Mouse (Mus musculus) liver, embryonic 14.5 days (tissue): ENCODE data around the gene Tmtc1. TPM values are rescaled to one million over a fixed set of nuclear protein-coding genes. Genes with fewer than 3 reads are reported as not detected.
A peak's percentile ranks its signal among the peaks of the same experiment; 100 is the strongest.

Experiments
- ATAC-seq: fragments of 200-750 bp; cut with Nextera tagmentation; 2 replicates; pipeline ENCODE4 v1.8.0; 2017; ENCODE audit warnings: moderate number of reproducible peaks, mild to moderate bottlenecking, moderate library complexity; ENCODE audit not compliant: insufficient read depth
- DNase-seq, 3 experiments: peaks; one replicate each; pipeline ENCODE4 v3.0.0-alpha.2; 2012 to 2013; ENCODE audit warnings: low read depth in 3 of 3, low spot score in 3 of 3
- H3K27ac ChIP-seq: fragments of 300-500 bp; sonication (generic); 2 replicates; pipeline ENCODE4 v1.5.1; 2014; ENCODE audit warnings: moderate library complexity, mild to moderate bottlenecking, control low read depth, inconsistent platforms
- H3K27me3 ChIP-seq: fragments of 300-500 bp; sonication (generic); 2 replicates; pipeline ENCODE4 v1.6.1; 2014; ENCODE audit warnings: mild to moderate bottlenecking, low read length, moderate library complexity; ENCODE audit not compliant: control insufficient read depth, insufficient read depth
- H3K36me3 ChIP-seq: fragments of 300-500 bp; sonication (generic); replicated peaks from 2 replicates; pipeline ENCODE4 v1.6.1; 2014; ENCODE audit warnings: low read depth; ENCODE audit not compliant: control insufficient read depth, insufficient read depth
- H3K4me1 ChIP-seq, 2 experiments: fragments of 200-500 bp in 1 of 2; fragments of 300-500 bp in 1 of 2; sonication (generic) in 1 of 2; replicated peaks; 2 replicates each; pipeline ENCODE4 v1.6.1; 2012 to 2014; ENCODE audit warnings: antibody characterized with exemption in 1 of 2, inconsistent platforms in 1 of 2, low read length in 1 of 2; ENCODE audit not compliant: control insufficient read depth in 2 of 2, insufficient read depth in 2 of 2
- H3K4me2 ChIP-seq: fragments of 300-500 bp; sonication (generic); 2 replicates; pipeline ENCODE4 v1.6.1; 2014; ENCODE audit warnings: low read depth, mild to moderate bottlenecking, control low read depth, moderate library complexity
- H3K4me3 ChIP-seq, 2 experiments: fragments of 200-500 bp in 1 of 2; fragments of 300-500 bp in 1 of 2; sonication (generic) in 1 of 2; 2 replicates each; pipeline ENCODE4 v1.5.1; 2012 to 2014; ENCODE audit warnings: low read depth in 2 of 2, low read length in 2 of 2, mild to moderate bottlenecking in 2 of 2, control low read depth in 1 of 2, inconsistent platforms in 1 of 2, moderate library complexity in 1 of 2; ENCODE audit not compliant: insufficient read depth in 1 of 2
- H3K9ac ChIP-seq: fragments of 300-500 bp; sonication (generic); replicated peaks from 2 replicates; pipeline ENCODE4 v1.6.1; 2014; ENCODE audit warnings: mild to moderate bottlenecking, control low read depth, moderate library complexity
- H3K9me3 ChIP-seq: fragments of 300-500 bp; sonication (generic); 2 replicates; pipeline ENCODE4 v1.6.1; 2016; ENCODE audit warnings: low read length, mixed read lengths; ENCODE audit not compliant: control insufficient read depth
- CTCF ChIP-seq: IDR thresholded peaks from 2 replicates; pipeline ENCODE4 v1.5.1; 2016; ENCODE audit warnings: antibody characterized with exemption, low read depth, control low read depth
- EP300 ChIP-seq: IDR thresholded peaks from 2 replicates; pipeline ENCODE4 v1.6.1; 2016; ENCODE audit warnings: antibody characterized with exemption, low read depth
- WGBS: fragments of 180-500 bp; shearing (Covaris S2); extraction: QIAGEN DNeasy Blood & Tissue Kit; methylation state at CpG from one replicate; pipeline ENCODE4 v1.1.7; 2014; ENCODE audit not compliant: insufficient replicate concordance; 5-methylcytosine and 5-hydroxymethylcytosine counted together
- polyA plus RNA-seq, 2 experiments: library from polyadenylated mRNA; depleted of rRNA in 1 of 2; stranded (reverse) in 1 of 2; unstranded in 1 of 2; fragments of >200 nt; fragmentation: Nextera tagmentation in 1 of 2; extraction: Ambion mirVana in 1 of 2; gene quantifications; 2 replicates each; pipeline versions ENCODE4 v1.2.1 to v1.2.3; 2012 to 2014

The Tmtc1 gene
- polyA plus RNA-seq, 2 experiments, result 0.04 to 0.09 TPM

DNA sequence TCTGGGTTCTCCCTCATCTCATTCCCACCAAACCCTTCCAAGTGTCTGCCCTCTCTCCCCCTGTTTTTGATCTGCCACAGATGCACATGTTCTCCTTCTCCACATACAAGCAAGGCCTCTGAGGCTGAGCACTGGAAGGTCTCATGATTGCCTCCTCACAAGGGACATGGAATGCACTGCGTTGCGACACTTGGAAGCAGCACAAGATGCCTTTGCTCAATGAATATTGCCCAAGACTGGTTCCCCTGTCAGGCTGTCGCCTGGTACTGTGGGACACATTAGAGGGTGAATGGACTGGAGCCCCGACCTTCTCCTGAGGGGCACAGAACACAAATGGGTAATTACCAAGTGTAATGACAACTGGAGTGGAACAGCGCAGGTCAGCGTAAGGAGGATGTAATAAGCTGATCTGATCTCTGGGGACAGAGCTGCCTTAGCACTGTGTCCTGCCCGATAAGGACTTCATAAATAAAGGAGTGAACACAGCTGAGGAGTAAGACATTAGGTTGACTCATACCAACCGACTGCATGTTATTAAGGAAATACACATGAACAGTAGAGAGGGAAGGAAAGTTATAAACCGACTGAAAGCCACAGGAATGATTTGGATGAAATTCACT, 62.9 kb downstream of the Tmtc1 start:
- DNase-seq (no peak), ATAC-seq (no peak)
- Histone ChIP-seq H3K27ac (no peak overlapping the region), H3K9me3 (no peaks in the 10 kb centered on the region), H3K27me3 (no peaks in the 10 kb centered on the region), H3K36me3 (no peaks in the 10 kb centered on the region), H3K4me3 (no peak overlapping the region), H3K4me2 (no peak overlapping the region), H3K9ac (no peak overlapping the region), H3K4me1 (no peaks in the 10 kb centered on the region)
- 62% methylated on average over 9 of the region's 9 CpGs for WGBS
- no peak for TF ChIP-seq CTCF
- no peak for TF ChIP-seq EP300

DNA sequence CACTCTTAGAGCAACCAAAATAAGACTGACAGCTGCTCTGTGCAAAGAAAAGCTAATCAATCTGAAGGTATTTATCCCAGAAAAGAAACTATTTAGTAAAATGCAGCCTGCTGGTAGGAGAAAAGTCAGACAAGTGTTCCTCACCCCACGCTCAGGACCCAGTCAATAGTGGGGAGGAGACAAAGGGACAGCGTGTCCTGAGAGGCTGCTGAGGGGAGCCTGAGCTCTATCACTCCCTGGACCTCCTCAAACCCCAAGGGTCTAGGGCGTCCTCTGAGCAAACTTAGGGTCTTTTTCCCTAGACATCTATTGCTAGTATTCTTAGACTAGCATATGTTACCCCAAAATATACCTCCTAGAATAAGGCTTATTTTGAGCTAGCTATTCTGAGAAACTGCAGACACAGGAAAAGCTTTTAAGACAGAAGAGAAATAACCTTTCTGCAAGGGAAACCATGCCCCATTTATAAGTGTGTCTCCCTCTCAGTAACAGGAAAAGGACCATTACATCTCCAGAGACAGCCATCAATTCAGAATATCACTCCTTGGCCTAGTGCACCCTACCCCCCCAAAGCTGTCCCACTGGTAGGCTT, 68.5 kb downstream of the Tmtc1 start:
- no peak overlapping the region for H3K4me3 ChIP-seq
- DNase-seq, result no peak
- no peak overlapping the region for H3K9ac ChIP-seq
- 35% methylated on average over 3 of the region's 3 CpGs for WGBS
- no peak for TF ChIP-seq EP300
- TF ChIP-seq CTCF, result no peak
- H3K9me3 ChIP-seq, result no peaks in the 10 kb centered on the region
- H3K27ac ChIP-seq, result no peak overlapping the region
- no peaks in the 10 kb centered on the region for H3K27me3 ChIP-seq
- ATAC-seq, result no peak
- H3K4me1 ChIP-seq, result no peaks in the 10 kb centered on the region
- H3K36me3 ChIP-seq, result no peaks in the 10 kb centered on the region
- H3K4me2 ChIP-seq, result no peak overlapping the region

DNA sequence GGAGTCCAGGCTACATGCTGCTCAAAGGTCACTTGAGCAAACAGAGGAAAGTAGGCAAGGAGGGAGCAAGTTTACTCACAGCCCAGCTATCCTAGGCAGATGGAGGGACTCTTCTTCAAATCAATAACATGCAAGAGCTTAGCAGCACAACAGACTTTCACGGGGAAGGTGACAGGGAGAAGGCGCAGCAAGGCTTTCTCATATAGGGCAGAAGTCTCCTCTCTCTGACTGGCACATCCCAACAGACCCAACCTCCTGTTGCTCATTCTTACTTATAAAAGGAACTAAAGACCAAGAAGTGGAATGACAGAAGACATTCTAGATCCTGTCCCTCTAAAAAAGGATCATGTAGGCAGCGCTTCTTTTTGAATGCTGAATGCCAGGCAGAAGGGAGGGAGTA, 69.2 kb downstream of the Tmtc1 start:
- TF ChIP-seq CTCF (no peak), EP300 (no peak)
- ATAC-seq (no peak), DNase-seq (no peak)
- no peak overlapping the region for H3K9ac ChIP-seq
- no peak overlapping the region for H3K4me2 ChIP-seq
- no peak overlapping the region for H3K27ac ChIP-seq
- no peaks in the 10 kb centered on the region for H3K27me3 ChIP-seq
- WGBS, result 55% methylated on average over 3 of the region's 3 CpGs
- H3K9me3 ChIP-seq, result no peaks in the 10 kb centered on the region
- no peak overlapping the region for H3K4me3 ChIP-seq
- H3K4me1 ChIP-seq, result no peaks in the 10 kb centered on the region
- no peaks in the 10 kb centered on the region for H3K36me3 ChIP-seq

DNA sequence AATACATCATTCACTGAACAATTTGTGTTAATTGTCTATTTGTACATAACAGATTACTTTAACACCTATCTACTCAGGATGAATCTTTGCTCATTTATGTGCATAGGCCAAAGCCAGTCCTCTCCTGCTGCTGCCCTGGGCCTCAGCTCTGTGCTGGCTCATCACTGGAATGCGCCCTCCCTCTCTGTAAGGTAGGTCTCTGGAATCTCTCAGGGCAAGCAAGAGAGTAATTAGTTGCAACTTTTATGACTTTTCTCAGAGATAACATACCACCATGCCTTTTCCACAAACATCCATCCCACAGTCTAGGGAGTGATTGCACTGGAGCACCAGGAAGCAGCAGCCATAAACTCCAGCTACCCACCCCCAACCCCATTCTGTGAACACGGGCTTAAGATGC, 70.7 kb downstream of the Tmtc1 start:
- H3K4me1 ChIP-seq, result no peaks in the 10 kb centered on the region
- no peak overlapping the region for H3K4me2 ChIP-seq
- no peaks in the 10 kb centered on the region for H3K36me3 ChIP-seq
- no peak for ATAC-seq
- no peak overlapping the region for H3K27ac ChIP-seq
- 49% methylated on average over 2 of the region's 2 CpGs for WGBS
- H3K4me3 ChIP-seq, result no peak overlapping the region
- H3K27me3 ChIP-seq, result no peaks in the 10 kb centered on the region
- H3K9me3 ChIP-seq, result no peaks in the 10 kb centered on the region
- no peak for DNase-seq
- no peak overlapping the region for H3K9ac ChIP-seq
- no peak for TF ChIP-seq EP300
- no peak for TF ChIP-seq CTCF

DNA sequence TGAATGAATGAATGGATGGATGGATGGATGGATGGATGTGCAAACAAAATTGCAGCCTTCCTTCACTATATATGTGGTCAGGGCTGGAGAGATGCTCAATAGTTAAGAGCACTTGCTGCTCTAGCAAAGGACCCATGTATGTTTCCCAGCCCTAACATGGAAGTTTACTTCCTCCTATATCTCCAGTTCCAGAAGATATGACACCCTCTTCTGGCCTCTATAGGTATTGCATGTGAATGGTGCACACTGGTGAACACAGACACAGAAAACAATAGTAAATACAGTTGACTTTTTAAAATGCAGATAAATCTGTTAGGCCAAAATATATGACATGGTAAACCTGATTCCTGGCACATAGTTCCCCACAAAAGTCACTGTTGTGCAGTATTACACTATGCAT, 73.0 kb downstream of the Tmtc1 start:
- ATAC-seq, result no peak
- H3K27me3 ChIP-seq, result no peaks in the 10 kb centered on the region
- H3K4me3 ChIP-seq, result no peak overlapping the region
- H3K4me2 ChIP-seq, result no peak overlapping the region
- H3K9ac ChIP-seq, result no peak overlapping the region
- no peak for DNase-seq
- no peak overlapping the region for H3K27ac ChIP-seq
- H3K36me3 ChIP-seq, result no peaks in the 10 kb centered on the region
- H3K4me1 ChIP-seq, result no peaks in the 10 kb centered on the region
- H3K9me3 ChIP-seq, result no peaks in the 10 kb centered on the region
- TF ChIP-seq CTCF (peak; percentile 48; the same call in 1 of the 2 replicates), EP300 (no peak)
